Mouse (Mus musculus) layer of hippocampus, postnatal 25 days (tissue): ENCODE data around the gene Sh3glb2. TPM values are rescaled to one million over a fixed set of nuclear protein-coding genes. Genes with fewer than 3 reads are reported as not detected.

Source experiments
- DNase-seq, 2 experiments: peaks; one replicate each; pipeline ENCODE4 v3.0.0; 2022; ENCODE audit warnings: mixed read lengths in 2 of 2, low spot score in 1 of 2; ENCODE audit errors: extremely low spot score in 1 of 2
- total RNA-seq, 2 experiments: library from RNA; stranded (reverse); gene quantifications; 2 replicates each; pipeline ENCODE4 v1.2.3; 2021

Sh3glb2 gene
- total RNA-seq, 2 experiments from 2014 or later = 249 to 278 TPM

- DNase-seq = no peak
Measured at GRCm38 (mm10) chr2:30380564-30381376, 21.6 kb upstream of the Sh3glb2 start.

GRCm38 (mm10) chr2:30379307-30379706 lies 20.2 kb upstream of the Sh3glb2 start:
- DNase-seq = no peak

- DNase-seq = no peak
Measured at GRCm38 (mm10) chr2:30377721-30378120, 18.6 kb upstream of the Sh3glb2 start.

GRCm38 (mm10) chr2:30375893-30376292 lies 16.8 kb upstream of the Sh3glb2 start:
- DNase-seq = no peak

GRCm38 (mm10) chr2:30372726-30373125 lies 13.6 kb upstream of the Sh3glb2 start:
- DNase-seq = no peak

- no peak for DNase-seq
Measured at GRCm38 (mm10) chr2:30371544-30371943, 12.4 kb upstream of the Sh3glb2 start.

GRCm38 (mm10) chr2:30366203-30366602 lies 7.1 kb upstream of the Sh3glb2 start:
- DNase-seq = no peak

- DNase-seq = no peak
Measured at GRCm38 (mm10) chr2:30365281-30366069, 6.3 kb upstream of the Sh3glb2 start.

GRCm38 (mm10) chr2:30363773-30364650 lies 4.9 kb upstream of the Sh3glb2 start, which contains the start of gene Miga2:
Miga2 (plus strand) TSS chr2:30364233.
- peak; percentile 85 to 88 for DNase-seq

GRCm38 (mm10) chr2:30362865-30363264 lies 3.7 kb upstream of the Sh3glb2 start:
- no peak for DNase-seq

- no peak for DNase-seq
Measured at GRCm38 (mm10) chr2:30360626-30361025, 1.5 kb upstream of the Sh3glb2 start.

GRCm38 (mm10) chr2:30357552-30358510 lies 1.3 kb downstream of the Sh3glb2 start:
- no peak for DNase-seq

GRCm38 (mm10) chr2:30356906-30357305 lies 2.2 kb downstream of the Sh3glb2 start:
- no peak for DNase-seq

GRCm38 (mm10) chr2:30356266-30356665 lies 2.9 kb downstream of the Sh3glb2 start:
- DNase-seq = no peak

- no peak for DNase-seq
Measured at GRCm38 (mm10) chr2:30355861-30356260, 3.3 kb downstream of the Sh3glb2 start.

- DNase-seq = no peak
Measured at GRCm38 (mm10) chr2:30351149-30351548, 8.0 kb downstream of the Sh3glb2 start.

- no peak for DNase-seq
Measured at GRCm38 (mm10) chr2:30349196-30349595, 9.9 kb downstream of the Sh3glb2 start.

- DNase-seq = no peak
Measured at GRCm38 (mm10) chr2:30345971-30346676, 13.0 kb downstream of the Sh3glb2 start.
